Mouse (Mus musculus) neural tube, embryonic 15.5 days (tissue): ENCODE data around the gene Caprin2. TPM values are rescaled to one million over a fixed set of nuclear protein-coding genes. Genes with fewer than 3 reads are reported as not detected.
A peak's percentile ranks its signal among the peaks of the same experiment; 100 is the strongest.
"Not testable (repeated sequence)": the region's sequence is repeated elsewhere in the genome, so short reads cannot be mapped to it uniquely, and the experiment has no call there.

ENCODE experiments used
- ATAC-seq: fragments of 200-750 bp; cut with Nextera tagmentation; 2 replicates; pipeline ENCODE4 v1.8.0; 2017; ENCODE audit warnings: mild to moderate bottlenecking, moderate TSS enrichment, moderate library complexity; ENCODE audit not compliant: low FRiP score
- H3K27ac ChIP-seq: fragments of 300-500 bp; sonication (generic); replicated peaks from 2 replicates; pipeline ENCODE4 v1.5.1; 2015; ENCODE audit warnings: mild to moderate bottlenecking, inconsistent platforms
- H3K27me3 ChIP-seq: fragments of 300-500 bp; sonication (generic); replicated peaks from 2 replicates; pipeline ENCODE4 v1.6.1; 2015; ENCODE audit warnings: inconsistent platforms
- H3K36me3 ChIP-seq: fragments of 300-500 bp; sonication (generic); 2 replicates; pipeline ENCODE4 v1.6.1; 2015; ENCODE audit warnings: inconsistent platforms
- H3K4me1 ChIP-seq: fragments of 300-500 bp; sonication (generic); 2 replicates; pipeline ENCODE4 v1.6.1; 2015; ENCODE audit warnings: inconsistent platforms
- H3K4me2 ChIP-seq: fragments of 300-500 bp; sonication (generic); 2 replicates; pipeline ENCODE4 v1.6.1; 2015; ENCODE audit warnings: inconsistent platforms, mild to moderate bottlenecking, moderate library complexity
- H3K4me3 ChIP-seq: fragments of 300-500 bp; sonication (generic); replicated peaks from 2 replicates; pipeline ENCODE4 v1.5.1; 2015; ENCODE audit warnings: mild to moderate bottlenecking, inconsistent platforms
- H3K9ac ChIP-seq: fragments of 300-500 bp; sonication (generic); replicated peaks from 2 replicates; pipeline ENCODE4 v1.6.1; 2015; ENCODE audit warnings: mild to moderate bottlenecking, inconsistent platforms
- H3K9me3 ChIP-seq: fragments of 300-500 bp; sonication (generic); replicated peaks from 2 replicates; pipeline ENCODE4 v1.6.1; 2016; ENCODE audit warnings: inconsistent platforms
- WGBS: fragments of 180-500 bp; shearing (Covaris S2); methylation state at CpG from one replicate; pipeline ENCODE4 v1.1.7; 2015; ENCODE audit warnings: mixed read lengths; 5-methylcytosine and 5-hydroxymethylcytosine counted together
- polyA plus RNA-seq: library from polyadenylated mRNA; unstranded; fragments of >200 nt; fragmentation: Nextera tagmentation; extraction: Ambion mirVana; gene quantifications from 2 replicates; pipeline ENCODE4 v1.2.1, GENCODE M21; 2015

The Caprin2 gene
- polyA plus RNA-seq: 10.6 and 12.9 TPM in 2 replicates

DNA sequence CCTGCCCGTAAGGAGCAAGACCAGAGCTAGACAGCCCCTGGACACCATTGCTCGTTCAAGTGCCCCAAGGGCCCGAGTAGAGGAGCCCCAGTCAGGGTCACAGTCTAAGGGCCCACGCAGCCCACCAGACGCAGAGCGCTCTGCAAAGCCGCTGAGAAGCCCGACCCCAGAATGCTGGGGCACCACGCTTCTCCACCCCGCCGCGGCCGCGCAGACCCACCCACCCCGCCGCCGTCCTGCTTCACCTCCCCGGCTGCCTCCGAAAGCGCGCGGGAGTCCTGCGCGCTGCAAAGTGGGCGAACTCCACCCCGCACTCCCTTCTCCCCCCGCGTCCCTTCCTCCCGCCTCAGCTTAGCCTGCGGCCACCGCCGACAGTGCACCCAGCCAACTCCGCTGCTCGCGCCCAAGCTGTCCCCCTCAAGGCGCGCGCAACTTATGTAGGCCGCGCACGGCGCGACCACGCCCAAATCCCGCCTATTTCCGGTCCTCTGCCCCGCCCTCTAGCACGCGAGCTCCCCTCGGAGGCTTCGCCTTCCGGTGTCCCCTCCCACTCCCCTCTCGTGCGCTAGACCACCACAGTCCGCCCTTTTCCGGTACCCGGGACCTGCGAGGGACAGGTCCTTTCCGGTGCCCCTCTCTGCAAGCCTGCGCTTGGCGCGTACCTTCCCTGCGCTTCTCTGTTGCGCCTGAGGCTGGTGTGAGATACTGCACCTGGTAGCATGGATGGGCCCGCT lies at the start of gene Caprin2:
TSS of gene Caprin2 (minus strand) at position 465 of the 734 bp plus-strand sequence.
- no peaks in the 10 kb centered on the region for H3K36me3 ChIP-seq
- peak; percentile 100 for ATAC-seq
- H3K4me3 ChIP-seq: peak within 1 kb of the TSS; percentile 81
- peaks cover 13% of the 10 kb centered on the region for H3K4me1 ChIP-seq
- H3K4me2 ChIP-seq: peak within 1 kb of the TSS; percentile 87
- H3K27me3 ChIP-seq: no peaks in the 10 kb centered on the region
- no peaks in the 10 kb centered on the region for H3K9me3 ChIP-seq
- under 1% methylated on average over 65 of the region's 65 CpGs for WGBS
- H3K9ac ChIP-seq: peak within 1 kb of the TSS; percentile 69
- peak within 1 kb of the TSS; percentile 95 for H3K27ac ChIP-seq

DNA sequence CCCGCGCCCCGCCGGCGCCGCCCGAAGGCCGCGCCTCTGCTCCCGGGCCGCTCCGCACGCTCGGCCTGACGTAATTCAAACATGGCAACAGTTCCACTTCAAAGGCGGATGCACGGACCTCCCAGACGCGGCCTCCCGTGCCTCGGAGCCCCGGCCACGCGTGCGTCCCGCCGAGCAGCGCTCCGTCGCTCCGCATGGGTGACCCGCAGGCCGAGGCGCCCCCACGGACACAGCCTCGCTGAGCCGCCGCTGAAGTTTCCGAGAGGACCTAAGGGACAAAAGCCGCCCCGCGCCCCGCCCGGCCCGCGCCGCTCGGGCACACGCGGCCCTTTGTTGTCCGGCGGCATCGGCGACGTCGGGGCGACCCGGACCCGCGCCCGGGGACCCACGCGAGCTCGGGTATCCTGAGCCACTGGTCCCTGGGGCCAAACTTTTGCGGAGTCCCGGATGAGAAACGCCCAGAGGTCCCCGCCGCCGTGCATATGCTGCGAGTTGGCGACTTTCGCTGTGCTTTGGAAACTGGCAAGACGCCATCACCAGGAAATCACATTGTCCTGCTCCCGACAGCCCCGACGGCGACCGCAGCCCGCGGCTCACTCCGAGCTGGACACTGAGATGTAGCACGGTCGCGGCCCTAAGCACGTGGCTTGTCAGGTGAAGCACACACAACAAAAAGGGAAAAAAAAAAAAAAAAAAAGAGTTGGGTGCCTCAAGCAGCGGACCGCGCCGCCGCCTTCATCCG lies 48.9 kb upstream of the Caprin2 start:
- under 1% methylated on average over 89 of the region's 92 CpGs for WGBS
- no peaks in the 10 kb centered on the region for H3K9me3 ChIP-seq
- peaks cover 9% of the 10 kb centered on the region for H3K4me1 ChIP-seq
- H3K9ac ChIP-seq: peak overlapping the region; percentile 61
- H3K36me3 ChIP-seq: no peaks in the 10 kb centered on the region
- peak overlapping the region; percentile 89 for H3K4me2 ChIP-seq
- H3K4me3 ChIP-seq: peak overlapping the region; percentile 75
- no peaks in the 10 kb centered on the region for H3K27me3 ChIP-seq
- peak overlapping the region; percentile 70 for H3K27ac ChIP-seq
- peak; percentile 49 for ATAC-seq

DNA sequence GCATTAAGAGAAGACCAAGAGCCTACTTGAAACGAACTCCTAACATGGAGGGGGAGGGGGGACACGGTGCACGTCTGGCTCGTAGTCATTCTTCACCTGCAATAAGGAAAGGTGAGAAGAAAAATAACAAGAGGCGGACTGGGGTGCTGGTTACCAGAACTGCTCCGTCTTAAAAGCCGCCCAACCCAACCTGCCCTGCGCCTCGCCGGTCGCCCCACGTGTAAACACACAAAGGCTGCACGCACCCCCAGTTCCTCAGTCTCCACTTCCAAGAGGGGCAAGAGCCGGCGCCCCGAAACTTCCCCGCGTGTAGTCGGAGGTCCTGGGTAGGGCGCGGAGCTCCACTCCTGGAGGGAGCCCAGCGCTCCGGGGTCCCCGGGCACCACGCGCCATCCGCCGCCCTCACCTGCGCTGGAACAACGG lies 48.3 kb upstream of the Caprin2 start:
- Histone ChIP-seq H3K9me3 (no peaks in the 10 kb centered on the region), H3K36me3 (no peaks in the 10 kb centered on the region), H3K9ac (peak overlapping the region; percentile 61), H3K27me3 (no peaks in the 10 kb centered on the region), H3K4me3 (peak overlapping the region; percentile 75), H3K4me2 (peak overlapping the region; percentile 89), H3K4me1 (peaks cover 9% of the 10 kb centered on the region), H3K27ac (peak overlapping the region; percentile 70; the same call in 1 of the 2 replicates)
- ATAC-seq: peak; percentile 10
- 0% methylated on average over 30 of the region's 30 CpGs for WGBS

DNA sequence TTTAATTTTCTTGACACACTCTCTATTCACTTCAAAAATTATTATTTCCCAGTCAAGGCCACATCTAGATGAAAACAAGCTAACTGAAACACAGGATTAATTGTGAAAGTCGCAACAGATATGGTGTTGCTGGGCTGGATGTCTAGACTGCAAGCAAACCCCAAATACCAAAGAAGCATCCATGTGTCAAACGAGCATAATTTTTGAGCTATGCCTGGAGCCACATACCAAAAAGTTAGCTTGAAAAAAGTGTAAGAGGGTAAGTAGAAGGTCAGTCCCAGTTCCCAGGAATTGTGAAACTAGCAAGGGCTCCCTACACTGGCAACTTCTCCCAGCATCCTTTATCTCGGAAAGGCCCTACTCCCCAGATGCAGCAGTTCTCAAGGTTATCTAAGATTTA lies 47.7 kb upstream of the Caprin2 start:
- H3K27me3 ChIP-seq: no peaks in the 10 kb centered on the region
- WGBS: 19% methylated on average over 3 of the region's 3 CpGs
- peak overlapping the region; percentile 89 for H3K4me2 ChIP-seq
- no peak overlapping the region for H3K27ac ChIP-seq
- H3K9ac ChIP-seq: no peak overlapping the region
- no peak for ATAC-seq
- peak overlapping the region; percentile 75 for H3K4me3 ChIP-seq
- peaks cover 9% of the 10 kb centered on the region for H3K4me1 ChIP-seq
- H3K36me3 ChIP-seq: no peaks in the 10 kb centered on the region
- no peaks in the 10 kb centered on the region for H3K9me3 ChIP-seq

DNA sequence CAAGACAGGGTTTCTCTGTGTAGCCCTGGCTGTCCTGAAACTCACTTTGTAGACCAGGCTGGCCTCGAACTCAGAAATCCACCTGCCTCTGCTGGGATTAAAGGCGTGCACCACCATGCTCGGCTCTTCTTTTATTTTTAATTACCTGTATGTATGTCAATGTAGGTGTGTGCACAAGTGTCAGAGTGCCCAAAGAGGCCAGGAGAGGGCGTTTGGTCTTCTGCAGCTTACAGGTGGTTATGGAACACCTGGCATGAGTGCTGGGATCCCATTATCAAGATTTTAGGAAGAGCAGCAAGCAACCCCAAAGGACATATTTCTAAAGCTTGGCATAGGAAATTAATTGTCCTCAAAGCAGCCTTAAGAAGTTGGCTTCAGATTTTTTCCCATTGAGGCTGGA lies 46.4 kb upstream of the Caprin2 start:
- WGBS: 69% methylated on average over 4 of the region's 4 CpGs

DNA sequence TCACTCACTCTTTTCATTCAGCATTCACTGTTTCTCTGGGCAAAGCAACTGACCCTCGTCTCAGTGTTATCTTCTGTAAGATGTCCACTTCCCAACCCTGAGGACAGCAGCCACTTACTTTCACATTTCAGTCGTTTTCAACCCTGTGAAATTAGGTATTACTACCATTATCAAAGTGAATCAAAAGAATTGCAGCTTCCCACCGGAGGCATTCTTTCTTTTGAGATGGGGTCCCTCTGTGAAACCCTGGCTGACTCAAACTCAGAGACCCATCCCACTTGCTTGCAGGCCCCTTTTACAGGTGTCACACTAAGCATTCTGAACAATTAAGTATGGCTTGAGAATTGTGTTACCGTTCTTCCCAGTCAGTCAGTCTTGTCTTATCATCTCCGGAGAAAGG lies 45.8 kb upstream of the Caprin2 start:
- Histone ChIP-seq H3K4me2 (no peak overlapping the region), H3K4me3 (no peak overlapping the region), H3K27ac (no peak overlapping the region), H3K4me1 (peaks cover 6% of the 10 kb centered on the region), H3K9ac (no peak overlapping the region), H3K27me3 (no peaks in the 10 kb centered on the region), H3K9me3 (no peaks in the 10 kb centered on the region), H3K36me3 (no peaks in the 10 kb centered on the region)
- ATAC-seq: no peak
- 51% methylated on average over 5 of the region's 5 CpGs for WGBS

More for the DNA sequence above, 46.4 kb upstream of the Caprin2 start:
- no peak overlapping the region for H3K9ac ChIP-seq
- H3K4me3 ChIP-seq: no peak overlapping the region
- no peak overlapping the region for H3K4me2 ChIP-seq
- no peaks in the 10 kb centered on the region for H3K27me3 ChIP-seq
- peaks cover 9% of the 10 kb centered on the region for H3K4me1 ChIP-seq
- H3K9me3 ChIP-seq: no peaks in the 10 kb centered on the region
- no peak for ATAC-seq
- no peak overlapping the region for H3K27ac ChIP-seq
- H3K36me3 ChIP-seq: no peaks in the 10 kb centered on the region

DNA sequence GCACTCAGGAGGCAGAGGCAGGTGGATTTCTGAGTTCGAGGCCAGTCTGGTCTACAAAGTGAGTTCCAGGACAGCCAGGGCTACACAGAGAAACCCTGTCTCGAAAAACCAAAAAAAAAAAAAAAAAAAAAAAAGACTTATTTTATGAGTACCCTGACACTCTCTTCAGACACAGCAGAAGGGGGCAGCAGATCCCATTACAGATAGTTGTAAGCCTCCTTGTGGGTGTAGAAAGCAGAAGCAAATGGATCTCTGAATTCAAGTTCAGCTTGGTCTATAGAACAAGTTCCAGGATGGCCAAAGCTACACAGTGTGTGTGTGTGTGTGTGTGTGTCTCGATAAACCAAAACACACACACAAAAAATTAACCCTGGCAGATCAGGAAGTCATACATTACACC lies 44.3 kb upstream of the Caprin2 start:
- not testable (repeated sequence) for H3K27me3 ChIP-seq, H3K4me2 ChIP-seq, H3K4me3 ChIP-seq, H3K27ac ChIP-seq, H3K36me3 ChIP-seq, ATAC-seq, H3K4me1 ChIP-seq, H3K9me3 ChIP-seq, H3K9ac ChIP-seq
- 81% methylated on average over 2 of the region's 3 CpGs for WGBS

DNA sequence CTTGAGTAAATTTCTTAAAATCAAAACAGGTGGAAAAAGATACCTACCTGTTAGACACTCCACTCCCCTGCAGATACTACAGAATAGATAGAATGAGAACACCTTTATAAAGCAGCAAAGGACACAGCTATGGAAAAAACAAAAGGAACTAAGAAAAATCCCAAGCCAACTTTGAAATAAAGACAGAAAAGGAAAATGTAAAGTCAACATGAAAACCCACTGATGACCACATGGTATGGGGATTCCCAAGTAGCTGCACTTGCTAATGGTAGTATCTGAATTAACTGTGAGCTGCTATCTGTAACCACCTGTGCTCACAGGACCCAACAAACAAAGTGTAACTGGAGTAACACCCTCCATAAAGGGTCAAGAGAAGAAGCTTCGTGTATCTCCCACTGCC lies 41.7 kb upstream of the Caprin2 start:
- Histone ChIP-seq H3K36me3 (no peaks in the 10 kb centered on the region), H3K9ac (no peak overlapping the region), H3K27me3 (no peaks in the 10 kb centered on the region), H3K4me3 (no peak overlapping the region), H3K27ac (no peak overlapping the region), H3K9me3 (no peaks in the 10 kb centered on the region), H3K4me1 (no peaks in the 10 kb centered on the region), H3K4me2 (no peak overlapping the region)
- ATAC-seq: no peak
- 38% methylated on average over 1 of the region's 1 CpGs for WGBS

DNA sequence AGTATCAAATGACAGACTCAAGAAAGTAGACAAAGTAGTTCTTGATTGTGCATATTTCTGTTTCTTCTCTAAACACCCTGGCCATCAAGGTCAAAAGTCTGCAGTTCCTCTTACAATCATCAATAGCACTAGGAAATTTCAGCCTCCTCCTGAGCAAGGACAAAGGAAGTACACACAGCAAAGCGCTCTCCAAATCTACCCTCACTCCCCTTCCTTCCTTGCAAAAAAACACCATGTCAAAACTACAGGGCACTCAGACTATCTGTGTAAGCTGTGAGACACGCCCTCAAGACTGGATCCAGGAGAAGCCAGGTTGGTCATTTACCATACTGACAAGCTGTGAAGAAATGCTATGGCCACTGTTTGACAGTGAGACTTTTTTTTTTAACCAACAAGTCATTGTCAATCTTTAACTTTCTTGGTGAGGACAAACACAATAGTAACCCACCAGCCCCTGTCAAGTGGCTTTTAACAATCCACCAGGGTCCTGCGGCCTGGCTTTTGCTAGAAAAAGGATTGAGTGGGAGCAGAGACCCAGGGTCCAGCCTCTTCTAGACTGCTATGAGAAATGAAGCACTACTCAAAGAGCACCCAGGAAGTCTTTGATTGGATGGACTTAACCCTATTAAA lies 39.0 kb upstream of the Caprin2 start:
- Histone ChIP-seq H3K9ac (no peak overlapping the region), H3K4me2 (no peak overlapping the region), H3K27me3 (no peaks in the 10 kb centered on the region), H3K36me3 (peaks cover 15% of the 10 kb centered on the region), H3K9me3 (no peaks in the 10 kb centered on the region), H3K4me3 (no peak overlapping the region), H3K4me1 (no peaks in the 10 kb centered on the region), H3K27ac (no peak overlapping the region)
- 64% methylated on average over 3 of the region's 3 CpGs for WGBS
- ATAC-seq: no peak

DNA sequence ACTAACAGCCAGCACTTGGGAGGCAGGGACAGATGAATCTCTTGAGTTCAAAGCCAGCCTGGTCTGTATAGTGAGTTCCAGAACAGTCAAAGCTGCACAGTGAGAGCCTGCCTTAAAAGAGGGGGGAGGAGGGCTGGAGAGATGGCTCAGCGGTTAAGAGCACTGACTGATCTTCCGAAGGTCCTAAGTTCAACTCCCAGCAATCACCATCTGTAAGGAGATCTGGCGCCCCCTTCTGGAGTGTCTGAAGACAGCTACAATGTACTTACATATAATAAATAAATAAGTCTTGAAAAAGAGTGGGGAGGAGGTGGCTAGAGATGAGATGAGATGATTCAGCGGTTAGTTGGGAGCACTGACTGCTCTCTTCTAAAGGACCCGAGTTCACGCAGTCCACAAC lies 35.2 kb upstream of the Caprin2 start:
- Histone ChIP-seq H3K4me1 (no peaks in the 10 kb centered on the region), H3K9ac (no peak overlapping the region), H3K9me3 (no peaks in the 10 kb centered on the region), H3K4me2 (no peak overlapping the region), H3K27ac (no peak overlapping the region), H3K4me3 (no peak overlapping the region), H3K36me3 (peaks cover 24% of the 10 kb centered on the region), H3K27me3 (no peaks in the 10 kb centered on the region)
- 89% methylated on average over 6 of the region's 6 CpGs for WGBS
- ATAC-seq: no peak

DNA sequence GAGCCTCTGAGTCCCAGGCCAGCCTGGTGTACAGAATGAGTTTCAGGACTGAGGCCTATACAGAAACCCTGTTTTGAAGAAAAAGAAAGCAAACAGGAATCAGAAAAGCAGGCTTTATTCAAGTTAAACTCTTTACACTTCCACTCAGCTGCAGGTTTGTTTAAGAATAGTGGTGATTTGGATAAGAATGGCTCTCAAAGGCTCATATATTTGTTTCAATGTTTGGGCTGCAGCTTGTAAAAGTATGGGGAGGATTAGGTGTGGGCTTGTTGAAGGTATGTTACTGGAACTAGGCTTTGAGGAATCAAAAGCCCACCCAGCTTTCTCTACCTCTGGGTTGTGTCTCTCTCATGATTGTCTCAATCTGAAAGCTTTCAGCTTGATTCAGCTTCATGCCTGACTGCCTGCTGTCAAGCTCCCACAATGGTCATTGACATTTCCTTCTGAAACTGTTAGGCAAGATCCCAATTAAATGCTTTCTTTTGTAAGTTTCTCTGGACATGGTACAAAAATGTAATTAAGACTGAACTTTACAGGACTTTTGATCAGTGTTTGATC lies 22.9 kb upstream of the Caprin2 start:
- ATAC-seq: no peak
- H3K9ac ChIP-seq: no peak overlapping the region
- H3K9me3 ChIP-seq: no peaks in the 10 kb centered on the region
- no peak overlapping the region for H3K4me3 ChIP-seq
- no peaks in the 10 kb centered on the region for H3K4me1 ChIP-seq
- no peak overlapping the region for H3K27ac ChIP-seq
- no peaks in the 10 kb centered on the region for H3K27me3 ChIP-seq
- H3K36me3 ChIP-seq: no peaks in the 10 kb centered on the region
- no peak overlapping the region for H3K4me2 ChIP-seq
